Mouse (Mus musculus) hindbrain, embryonic 11.5 days (tissue): ENCODE measurements around the gene Igfbp7. TPM values are rescaled to one million over a fixed set of nuclear protein-coding genes. Genes with fewer than 3 reads are reported as not detected.

Experiments
- ATAC-seq: fragments of 200-750 bp; cut with Nextera tagmentation; 2 replicates; pipeline ENCODE4 v1.8.0; 2017; ENCODE audit warnings: mild to moderate bottlenecking, moderate TSS enrichment, moderate library complexity; ENCODE audit not compliant: low FRiP score
- DNase-seq: peaks from one replicate; pipeline ENCODE4 v3.0.0-alpha.2; 2015; ENCODE audit warnings: low spot score
- H3K27ac ChIP-seq: fragments of 300-500 bp; sonication (generic); 2 replicates; pipeline ENCODE4 v1.5.1; 2014; ENCODE audit warnings: mild to moderate bottlenecking, low read depth, low read length
- H3K27me3 ChIP-seq: fragments of 300-500 bp; sonication (generic); 2 replicates; pipeline ENCODE4 v1.6.1; 2014; ENCODE audit warnings: mild to moderate bottlenecking, low read length, moderate library complexity, mixed read lengths; ENCODE audit not compliant: control insufficient read depth, insufficient read depth
- H3K36me3 ChIP-seq: fragments of 300-500 bp; sonication (generic); 2 replicates; pipeline ENCODE4 v1.6.1; 2014; ENCODE audit warnings: mild to moderate bottlenecking, low read length, moderate library complexity, mixed read lengths; ENCODE audit not compliant: control insufficient read depth, insufficient read depth
- H3K4me1 ChIP-seq: fragments of 300-500 bp; sonication (generic); replicated peaks from 2 replicates; pipeline ENCODE4 v1.6.1; 2014; ENCODE audit warnings: low read length, mixed read lengths; ENCODE audit not compliant: control insufficient read depth, insufficient read depth
- H3K4me2 ChIP-seq: fragments of 300-500 bp; sonication (generic); replicated peaks from 2 replicates; pipeline ENCODE4 v1.6.1; 2014; ENCODE audit warnings: mild to moderate bottlenecking, low read depth, low read length
- H3K4me3 ChIP-seq: fragments of 300-500 bp; sonication (generic); 2 replicates; pipeline ENCODE4 v1.5.1; 2014; ENCODE audit warnings: low read depth, low read length
- H3K9ac ChIP-seq: fragments of 300-500 bp; sonication (generic); 2 replicates; pipeline ENCODE4 v1.6.1; 2014; ENCODE audit warnings: low read depth, low read length
- H3K9me3 ChIP-seq: fragments of 300-500 bp; sonication (generic); 2 replicates; pipeline ENCODE4 v1.6.1; 2016; ENCODE audit warnings: low read length; ENCODE audit not compliant: control insufficient read depth
- WGBS: fragments of 180-500 bp; shearing (Covaris S2); extraction: QIAGEN DNeasy Blood & Tissue Kit; methylation state at CpG from one replicate; pipeline ENCODE4 v1.1.7; 2014; 5-methylcytosine and 5-hydroxymethylcytosine counted together
- polyA plus RNA-seq: library from polyadenylated mRNA; unstranded; fragments of >200 nt; fragmentation: Nextera tagmentation; extraction: Ambion mirVana; gene quantifications from 2 replicates; pipeline ENCODE4 v1.2.1, GENCODE M21; 2014

Gene Igfbp7
- polyA plus RNA-seq, 1 experiment from 2014 or later: 26.7 TPM

DNA sequence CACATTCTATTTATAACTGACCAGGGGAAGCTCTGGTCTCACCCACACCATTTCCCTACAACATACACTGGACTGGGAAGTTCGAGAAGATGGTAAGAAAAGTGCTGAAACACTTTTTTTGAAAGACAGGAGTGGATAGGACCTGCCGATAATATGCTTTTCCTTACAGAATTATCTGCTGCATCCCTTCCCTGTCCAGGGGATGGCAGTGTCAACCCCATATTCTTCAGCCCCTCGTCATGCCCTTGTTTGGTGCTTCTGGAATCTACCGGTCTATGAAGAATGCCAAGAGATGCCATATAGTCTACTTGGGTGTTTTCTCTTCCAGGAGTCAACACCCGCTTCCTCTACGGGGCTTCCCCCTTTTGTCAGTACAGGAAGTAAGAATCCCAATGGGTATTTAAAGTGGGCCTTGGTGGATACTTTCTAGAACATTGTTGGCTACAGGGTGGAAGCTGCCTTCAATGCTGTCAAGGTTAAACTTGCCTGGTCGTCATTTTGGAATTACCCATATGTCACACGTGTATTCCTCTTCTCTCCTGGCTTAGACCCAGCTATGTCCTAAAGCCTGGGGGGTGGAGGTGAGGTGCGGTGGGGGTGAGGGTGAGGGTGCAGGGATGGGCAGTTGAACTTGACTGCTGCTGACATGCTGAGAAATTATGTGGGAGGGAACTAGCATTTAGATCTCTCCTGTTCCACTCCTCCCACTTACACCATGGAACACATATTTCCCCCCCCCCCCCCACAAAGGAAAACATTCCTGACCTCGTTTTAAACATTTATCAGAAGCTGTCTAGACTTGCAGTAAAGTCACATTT lies 21.0 kb downstream of the Igfbp7 start:
- Histone ChIP-seq H3K4me2 (no peak overlapping the region), H3K27ac (no peak overlapping the region), H3K36me3 (no peaks in the 10 kb centered on the region), H3K9ac (no peak overlapping the region), H3K27me3 (no peaks in the 10 kb centered on the region), H3K4me3 (no peak overlapping the region), H3K9me3 (no peaks in the 10 kb centered on the region), H3K4me1 (no peaks in the 10 kb centered on the region)
- 79% methylated on average over 10 of the region's 10 CpGs for WGBS
- no peak for DNase-seq
- ATAC-seq: no peak

DNA sequence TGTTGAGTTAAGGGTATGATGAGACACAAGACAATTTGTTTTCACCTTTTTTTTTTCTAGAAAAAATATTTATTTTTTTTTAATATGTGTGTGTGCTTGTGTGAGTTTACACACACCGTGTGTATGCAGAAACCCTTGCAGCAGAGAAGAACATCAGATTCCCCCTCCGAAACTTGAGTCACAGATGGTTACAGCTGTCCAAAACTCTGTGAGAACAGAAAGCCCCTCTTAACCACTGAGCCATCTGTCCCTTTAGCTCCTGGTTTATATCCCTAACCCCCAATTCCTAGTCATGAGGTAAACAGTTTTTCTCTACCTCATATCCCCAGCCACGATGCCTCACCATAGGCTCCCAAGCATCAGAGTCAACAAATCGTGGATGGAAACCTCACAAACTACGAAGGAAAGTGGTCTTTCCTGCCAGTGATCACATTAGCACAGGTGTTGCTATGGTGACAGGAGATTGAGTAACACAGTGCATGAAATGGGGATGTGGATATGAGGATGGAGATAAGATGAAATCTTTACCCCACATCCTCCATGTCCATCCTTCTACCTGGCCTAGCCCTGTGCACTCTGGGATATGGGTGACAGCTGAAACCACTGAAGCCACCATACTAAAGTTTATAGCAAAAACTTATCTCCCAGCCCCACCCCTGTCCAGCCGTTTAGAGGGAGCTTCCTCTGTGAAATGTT lies 21.8 kb downstream of the Igfbp7 start:
- Histone ChIP-seq H3K4me3 (no peak overlapping the region), H3K27ac (no peak overlapping the region), H3K9ac (no peak overlapping the region), H3K4me1 (no peaks in the 10 kb centered on the region), H3K9me3 (no peaks in the 10 kb centered on the region), H3K36me3 (no peaks in the 10 kb centered on the region), H3K27me3 (no peaks in the 10 kb centered on the region), H3K4me2 (no peak overlapping the region)
- ATAC-seq (no peak), DNase-seq (no peak)
- 90% methylated on average over 6 of the region's 6 CpGs for WGBS

DNA sequence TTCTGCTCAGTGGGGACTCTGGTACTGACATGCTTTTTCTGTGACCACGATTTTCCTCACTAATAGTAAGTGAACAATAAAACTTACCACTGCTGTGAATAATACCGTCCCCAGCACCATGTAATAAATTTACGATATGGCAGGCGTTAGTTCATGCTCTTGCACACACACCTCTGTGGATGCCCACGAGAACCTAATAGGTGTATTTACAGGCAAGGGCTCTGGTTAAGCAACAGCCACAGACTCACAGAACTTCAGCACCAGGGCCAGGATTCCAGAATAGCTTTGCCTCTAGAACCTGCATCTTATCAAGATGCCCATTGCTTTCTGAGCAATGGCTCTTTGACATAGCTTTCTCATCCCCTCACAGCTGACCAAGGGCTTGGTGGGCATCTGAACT lies 22.6 kb downstream of the Igfbp7 start:
- H3K9ac ChIP-seq: no peak overlapping the region
- DNase-seq (no peak), ATAC-seq (no peak)
- no peaks in the 10 kb centered on the region for H3K36me3 ChIP-seq
- no peaks in the 10 kb centered on the region for H3K9me3 ChIP-seq
- no peak overlapping the region for H3K4me2 ChIP-seq
- no peaks in the 10 kb centered on the region for H3K4me1 ChIP-seq
- H3K27me3 ChIP-seq: no peaks in the 10 kb centered on the region
- no peak overlapping the region for H3K4me3 ChIP-seq
- H3K27ac ChIP-seq: no peak overlapping the region
- 90% methylated on average over 5 of the region's 5 CpGs for WGBS

DNA sequence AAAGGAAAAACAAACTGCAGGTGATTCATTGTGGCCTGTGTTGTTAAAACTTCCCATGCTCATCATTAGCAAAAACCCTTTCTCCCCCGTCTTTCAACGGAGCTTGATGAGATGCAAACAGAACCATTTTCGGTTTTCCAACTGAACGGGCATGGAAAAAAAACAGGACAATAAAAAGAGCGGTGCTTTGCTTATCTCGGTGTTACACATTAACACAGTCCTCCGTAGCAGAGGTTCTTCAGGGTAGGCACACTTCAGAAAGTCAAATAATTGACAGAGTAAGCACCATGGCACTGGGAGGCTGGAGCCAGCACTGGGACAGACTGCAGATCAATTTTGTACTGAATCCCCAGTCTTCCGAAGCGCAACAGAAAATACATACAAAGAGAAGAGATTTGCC lies 23.1 kb downstream of the Igfbp7 start:
- no peaks in the 10 kb centered on the region for H3K36me3 ChIP-seq
- H3K4me3 ChIP-seq: no peak overlapping the region
- H3K27ac ChIP-seq: no peak overlapping the region
- H3K27me3 ChIP-seq: no peaks in the 10 kb centered on the region
- no peak overlapping the region for H3K9ac ChIP-seq
- 61% methylated on average over 9 of the region's 9 CpGs for WGBS
- no peaks in the 10 kb centered on the region for H3K9me3 ChIP-seq
- H3K4me1 ChIP-seq: no peaks in the 10 kb centered on the region
- ATAC-seq: no peak
- no peak for DNase-seq
- H3K4me2 ChIP-seq: no peak overlapping the region

DNA sequence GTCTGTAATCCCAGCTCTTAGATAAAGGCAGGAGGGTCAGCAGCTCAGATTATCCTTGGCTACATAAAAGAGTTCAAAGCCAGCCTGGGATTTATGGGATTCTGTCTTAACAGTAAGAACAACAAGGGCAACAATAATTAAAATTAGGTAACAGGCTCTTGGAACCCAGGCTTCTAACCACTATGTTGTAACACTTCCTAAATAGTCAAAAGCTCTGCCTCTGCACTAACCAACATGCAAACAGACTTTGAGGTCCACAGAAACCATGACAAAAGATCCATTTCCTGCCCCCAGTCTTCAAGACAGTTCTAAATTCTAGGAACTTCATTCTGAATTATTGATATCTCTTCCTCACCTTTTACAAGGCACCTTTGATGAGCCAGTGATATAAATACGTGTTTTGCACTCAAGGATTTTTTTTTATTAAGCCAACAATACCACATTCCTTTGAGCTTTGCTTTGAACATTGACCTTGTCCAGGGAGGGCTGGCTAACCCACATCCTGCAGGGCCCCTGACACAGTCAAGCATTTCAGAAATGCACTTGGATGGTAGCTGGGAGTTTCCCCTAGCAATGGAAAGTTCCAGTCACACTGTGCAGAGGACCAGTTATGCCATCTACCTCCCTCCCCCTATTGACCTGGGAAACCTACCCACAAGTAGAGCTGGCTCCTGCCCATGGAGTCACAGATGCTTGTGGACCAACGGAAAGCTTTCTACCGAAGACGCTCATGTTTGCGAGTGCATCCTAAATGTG lies 23.9 kb downstream of the Igfbp7 start:
- no peak for ATAC-seq
- Histone ChIP-seq H3K4me2 (no peak overlapping the region), H3K4me3 (no peak overlapping the region), H3K9ac (no peak overlapping the region), H3K27me3 (no peaks in the 10 kb centered on the region), H3K27ac (no peak overlapping the region), H3K4me1 (no peaks in the 10 kb centered on the region), H3K36me3 (no peaks in the 10 kb centered on the region), H3K9me3 (no peaks in the 10 kb centered on the region)
- no peak for DNase-seq
- WGBS: 94% methylated on average over 5 of the region's 5 CpGs

DNA sequence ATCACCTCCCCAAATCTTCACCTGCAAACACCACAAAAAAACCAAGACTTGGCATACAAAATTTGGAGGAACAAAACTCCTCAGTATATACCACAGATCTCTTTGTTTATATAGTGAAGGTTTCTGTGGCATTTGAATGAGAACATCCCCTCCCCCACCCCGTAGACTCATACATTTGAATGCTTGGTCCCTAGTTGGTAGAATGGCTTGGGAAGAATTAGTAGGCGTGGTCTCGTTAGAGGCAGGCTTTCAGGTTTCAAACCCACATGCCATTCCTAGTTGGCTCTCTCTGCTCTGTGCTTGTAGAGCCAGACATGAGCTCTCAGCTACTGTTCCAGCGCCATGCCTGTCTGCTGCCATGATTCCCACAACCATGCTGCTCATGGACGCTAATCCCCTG lies 26.2 kb downstream of the Igfbp7 start:
- H3K27ac ChIP-seq: no peak overlapping the region
- H3K9me3 ChIP-seq: no peaks in the 10 kb centered on the region
- 91% methylated on average over 5 of the region's 5 CpGs for WGBS
- no peak overlapping the region for H3K4me2 ChIP-seq
- DNase-seq (no peak), ATAC-seq (no peak)
- H3K4me3 ChIP-seq: no peak overlapping the region
- no peaks in the 10 kb centered on the region for H3K27me3 ChIP-seq
- no peaks in the 10 kb centered on the region for H3K36me3 ChIP-seq
- H3K4me1 ChIP-seq: no peaks in the 10 kb centered on the region
- no peak overlapping the region for H3K9ac ChIP-seq

DNA sequence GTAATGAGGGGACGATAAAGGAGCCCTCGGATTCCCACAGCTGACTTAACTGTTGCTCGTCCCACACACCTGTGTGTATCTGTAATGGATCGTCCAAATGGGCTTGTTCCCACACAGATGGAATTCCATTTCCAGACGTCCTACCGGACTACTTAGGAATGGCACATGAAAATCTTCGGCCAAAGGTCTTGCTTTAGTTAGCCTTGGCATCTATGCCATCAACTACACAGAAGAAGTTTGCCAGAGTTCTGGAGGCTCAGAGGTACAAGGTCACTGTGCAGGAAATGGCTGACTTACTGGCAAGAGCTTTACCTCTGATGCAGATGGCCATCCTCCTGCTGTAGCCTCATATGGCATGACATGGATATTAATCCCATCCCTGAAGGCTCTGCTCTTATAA lies 26.6 kb downstream of the Igfbp7 start:
- H3K27ac ChIP-seq: no peak overlapping the region
- 91% methylated on average over 7 of the region's 7 CpGs for WGBS
- no peaks in the 10 kb centered on the region for H3K27me3 ChIP-seq
- ATAC-seq (no peak), DNase-seq (no peak)
- no peak overlapping the region for H3K4me3 ChIP-seq
- H3K4me1 ChIP-seq: no peaks in the 10 kb centered on the region
- H3K36me3 ChIP-seq: no peaks in the 10 kb centered on the region
- H3K9me3 ChIP-seq: no peaks in the 10 kb centered on the region
- H3K9ac ChIP-seq: no peak overlapping the region
- H3K4me2 ChIP-seq: no peak overlapping the region

DNA sequence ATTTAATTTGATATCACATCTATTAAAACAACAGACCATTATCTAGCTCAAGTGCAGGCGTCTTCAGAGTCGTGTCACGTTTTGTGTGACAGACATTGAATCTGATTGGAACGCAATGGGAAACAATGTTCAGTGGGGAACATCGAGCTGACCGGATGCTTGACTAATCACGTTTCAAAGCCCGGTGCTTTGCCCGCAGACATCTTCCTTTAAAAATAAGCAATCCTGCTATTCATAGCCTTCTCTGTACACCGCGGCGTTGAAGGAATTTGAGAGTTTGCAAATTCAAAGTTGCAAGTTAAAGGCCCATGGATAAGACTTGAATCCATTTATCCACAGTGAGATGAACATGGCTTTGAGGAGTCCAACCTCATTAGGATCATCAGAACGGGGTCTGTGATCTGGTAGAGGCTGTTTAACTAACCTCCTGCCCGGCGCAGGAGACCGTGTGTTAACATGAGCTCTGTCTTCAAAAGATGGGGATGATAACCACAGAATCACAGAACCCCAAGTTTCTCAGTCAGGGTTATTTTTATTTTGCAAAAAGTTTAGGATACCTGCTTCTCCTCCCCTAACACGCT lies 27.4 kb downstream of the Igfbp7 start:
- H3K4me3 ChIP-seq: no peak overlapping the region
- H3K4me2 ChIP-seq: no peak overlapping the region
- no peak overlapping the region for H3K27ac ChIP-seq
- H3K9ac ChIP-seq: no peak overlapping the region
- DNase-seq: no peak
- H3K9me3 ChIP-seq: no peaks in the 10 kb centered on the region
- H3K27me3 ChIP-seq: no peaks in the 10 kb centered on the region
- H3K4me1 ChIP-seq: no peaks in the 10 kb centered on the region
- 85% methylated on average over 17 of the region's 17 CpGs for WGBS
- H3K36me3 ChIP-seq: no peaks in the 10 kb centered on the region
- ATAC-seq: no peak
